Mouse (Mus musculus) mature B cell (primary cell): ENCODE results near the gene Kat8.
"Not testable (repeated sequence)": the region's sequence is repeated elsewhere in the genome, so short reads cannot be mapped to it uniquely, and the experiment has no call there.

ENCODE experiments used
- in situ Hi-C: fragments of 300-500 bp; cut with MboI; formaldehyde crosslinking; loops from 2 replicates; pipeline ENCODE4 v1.14.3; 2019

Kat8 gene

DNA sequence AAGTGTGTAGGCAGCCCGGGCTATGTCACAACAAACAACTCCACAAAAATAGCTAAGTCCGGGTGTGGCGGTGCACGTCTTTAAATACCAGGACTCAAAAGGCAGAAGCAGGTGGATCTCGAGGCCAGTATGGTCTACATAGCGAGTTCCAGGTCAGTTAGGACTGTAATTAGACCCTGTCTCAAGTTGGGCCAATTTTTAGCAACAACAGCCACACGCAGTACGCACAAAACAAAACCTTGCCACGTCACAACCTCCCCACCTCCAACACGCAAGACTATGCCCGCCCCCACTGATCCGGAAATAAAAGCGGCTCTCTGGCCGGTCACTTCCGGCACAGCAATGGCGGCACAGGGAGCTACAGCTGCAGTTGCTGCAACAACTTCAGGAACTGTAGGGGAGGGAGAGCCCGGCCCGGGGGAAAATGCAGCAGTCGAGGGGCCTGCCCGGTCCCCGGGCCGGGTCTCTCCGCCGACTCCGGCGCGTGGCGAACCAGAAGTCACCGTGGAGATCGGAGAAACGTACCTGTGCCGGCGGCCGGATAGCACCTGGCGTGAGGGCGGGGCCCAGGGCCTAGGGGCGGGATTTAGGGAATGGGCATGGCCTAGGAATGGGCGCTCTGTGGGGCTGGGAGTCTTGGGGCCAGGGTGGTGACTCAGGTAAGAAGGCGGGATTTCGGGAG, at the start of gene Kat8:
Gene Kat8 (plus strand): TSS at position 327 of the 682 bp plus-strand sequence.
- in situ Hi-C loops = no loop called here

DNA sequence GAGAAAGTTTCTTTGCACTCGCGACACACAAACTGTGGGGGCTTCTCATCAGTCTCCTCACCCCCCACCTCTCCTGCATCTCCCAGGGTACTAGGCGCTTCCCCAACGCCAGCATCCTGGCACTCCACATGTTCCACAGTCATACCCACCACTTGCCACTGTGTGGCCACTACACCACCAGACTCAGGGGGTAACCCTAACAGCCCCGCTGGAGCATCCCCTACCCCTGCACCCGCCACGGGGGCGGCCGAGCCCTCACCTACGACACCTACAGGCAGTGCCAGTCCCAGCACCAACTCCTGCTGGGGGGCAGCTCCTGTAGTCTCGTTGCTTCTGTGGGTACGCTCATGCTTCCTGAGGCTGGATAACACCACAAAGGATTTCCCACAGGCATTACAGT, 45.9 kb upstream of the Kat8 start:
- in situ Hi-C loops = no loop called here

DNA sequence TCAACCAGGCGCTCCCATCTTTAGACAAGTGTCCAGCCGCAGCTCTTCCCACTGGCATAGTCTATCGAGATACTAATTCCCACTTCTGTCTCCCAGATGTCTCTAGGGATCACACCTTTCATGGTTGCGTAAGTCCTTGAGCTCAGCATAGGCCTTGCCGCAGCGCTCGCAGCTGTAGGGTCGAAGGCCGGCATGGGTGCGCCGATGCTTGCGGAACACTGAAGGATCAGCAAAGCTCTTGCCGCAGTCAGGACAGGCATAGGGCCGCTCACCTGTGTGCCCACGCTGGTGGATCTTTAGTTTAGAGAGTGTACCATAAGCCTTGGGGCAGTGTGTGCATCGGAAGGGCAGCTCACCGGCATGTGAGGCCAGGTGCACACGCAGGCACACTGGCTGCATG, 44.7 kb upstream of the Kat8 start:
- in situ Hi-C loops = no loop called here

DNA sequence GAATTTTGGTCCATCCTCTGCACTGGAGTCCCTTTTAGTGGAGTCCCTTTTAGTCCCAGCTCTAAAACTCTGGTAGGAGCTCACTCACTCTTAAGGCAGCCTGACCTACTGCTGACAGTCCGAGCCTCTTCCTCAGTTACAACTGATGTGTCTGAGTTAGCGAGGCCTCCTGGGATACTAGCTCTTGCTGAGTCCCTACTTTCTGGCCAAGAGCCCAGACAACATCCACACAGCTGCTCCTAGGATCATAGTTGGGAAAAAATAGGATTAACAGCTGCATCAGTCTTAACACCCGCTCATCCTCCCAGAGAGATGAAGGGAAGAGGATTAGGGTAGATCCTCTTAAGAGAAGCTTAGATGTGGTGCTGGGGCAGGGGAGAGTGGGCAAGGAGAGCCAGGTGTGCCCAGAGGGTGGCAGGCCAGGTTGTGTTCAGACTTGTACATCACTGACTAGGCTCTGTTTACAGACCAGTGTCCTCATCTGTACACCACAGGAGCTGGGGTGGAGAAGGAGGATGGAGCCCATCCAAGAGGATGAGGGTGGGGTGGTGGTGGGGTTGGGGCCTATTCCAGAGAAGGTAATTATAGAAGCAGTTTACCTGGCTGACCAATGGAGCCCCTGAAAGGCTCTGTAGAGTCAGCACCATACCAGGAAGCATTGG, 43.0 kb upstream of the Kat8 start:
- in situ Hi-C loops = no loop called here

DNA sequence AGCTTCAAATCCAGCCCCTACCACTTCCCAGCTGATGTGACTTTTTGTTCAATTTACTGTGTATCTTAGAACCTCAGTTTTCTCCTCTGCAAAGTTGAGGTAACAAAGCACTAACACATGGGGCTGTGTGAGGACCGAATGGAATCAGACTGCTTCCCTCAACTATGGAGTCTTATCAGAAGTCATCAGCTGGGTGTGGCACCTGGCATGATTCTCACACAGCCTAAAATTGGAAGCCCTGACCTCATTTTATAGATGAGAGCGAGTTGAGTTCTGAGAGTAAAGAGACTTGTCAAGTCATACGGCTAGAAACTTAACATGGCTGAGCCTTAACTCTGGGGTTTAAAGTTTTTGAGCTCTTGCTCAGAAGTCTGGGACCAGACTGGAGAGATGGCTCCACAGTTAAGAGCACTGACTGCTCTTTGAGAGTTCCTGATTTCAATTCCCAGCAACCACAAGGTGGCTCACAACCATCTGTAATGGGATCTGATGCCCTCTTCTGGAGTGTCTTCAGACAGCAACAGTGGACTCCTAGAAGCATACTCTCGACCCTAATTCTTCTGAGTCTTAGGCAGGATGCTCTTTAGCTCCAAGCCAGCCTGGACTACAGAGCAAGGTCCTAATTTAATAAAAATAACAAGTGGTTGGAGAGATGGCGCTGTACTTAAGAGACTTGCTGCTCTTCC, 42.0 kb upstream of the Kat8 start:
- in situ Hi-C loops = no loop called here

DNA sequence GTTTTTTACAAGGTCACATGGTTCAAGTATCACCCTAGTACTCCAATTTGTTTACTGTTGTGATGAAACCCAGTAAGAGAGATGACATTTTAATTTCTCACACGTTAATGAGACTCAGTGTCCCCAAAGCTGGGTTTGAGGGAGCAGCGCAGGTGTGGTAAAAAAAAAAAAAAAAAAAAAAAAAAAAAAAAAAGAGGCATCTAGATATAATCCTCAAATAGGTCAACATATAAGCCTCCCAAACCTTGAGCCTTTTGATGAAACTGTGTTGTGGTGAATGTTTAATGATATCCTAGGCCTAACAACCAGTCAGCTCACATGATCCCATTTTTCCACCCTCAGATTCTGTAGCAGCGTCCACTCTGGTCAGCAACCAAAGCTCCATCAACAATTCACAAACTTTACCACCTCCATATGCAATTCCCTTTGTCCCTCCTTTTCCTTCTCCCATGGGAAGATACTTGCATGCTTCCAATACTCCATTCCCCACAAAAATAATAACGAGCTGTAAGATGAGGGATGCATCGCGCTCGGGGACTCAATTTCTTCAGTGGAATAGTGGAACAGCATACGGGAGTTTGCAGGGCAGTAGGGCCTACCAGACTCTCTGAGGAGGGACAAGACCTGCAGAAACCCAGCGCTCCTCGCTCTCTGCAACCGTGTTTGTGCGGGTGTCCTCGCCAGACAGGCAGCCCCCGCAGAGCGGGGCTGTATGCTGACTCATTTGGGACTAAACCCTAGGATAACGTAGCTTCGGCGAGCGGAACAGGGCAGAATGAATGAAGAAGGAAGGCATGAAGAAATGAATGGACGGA, 37.3 kb upstream of the Kat8 start:
- in situ Hi-C loops = no loop called here

DNA sequence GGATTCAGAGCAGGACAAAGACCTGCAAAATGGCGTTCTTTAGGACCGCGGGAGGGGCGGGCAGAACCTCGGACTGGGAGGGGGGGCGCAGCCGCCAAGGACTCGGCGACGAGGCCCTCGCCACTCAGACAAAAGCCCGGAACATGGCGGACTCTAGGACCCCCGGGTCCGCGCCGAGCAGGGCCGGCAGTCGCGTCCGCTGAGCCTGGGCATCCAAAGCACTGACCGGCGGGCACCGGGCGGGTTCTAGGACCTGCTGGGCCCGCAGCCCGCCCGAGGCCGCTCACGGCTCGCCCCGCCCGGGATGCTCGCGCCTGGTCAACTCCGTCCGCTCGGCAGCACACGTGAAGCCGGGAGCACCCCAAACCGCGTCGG, 36.7 kb upstream of the Kat8 start:
- in situ Hi-C loops = no loop called here

DNA sequence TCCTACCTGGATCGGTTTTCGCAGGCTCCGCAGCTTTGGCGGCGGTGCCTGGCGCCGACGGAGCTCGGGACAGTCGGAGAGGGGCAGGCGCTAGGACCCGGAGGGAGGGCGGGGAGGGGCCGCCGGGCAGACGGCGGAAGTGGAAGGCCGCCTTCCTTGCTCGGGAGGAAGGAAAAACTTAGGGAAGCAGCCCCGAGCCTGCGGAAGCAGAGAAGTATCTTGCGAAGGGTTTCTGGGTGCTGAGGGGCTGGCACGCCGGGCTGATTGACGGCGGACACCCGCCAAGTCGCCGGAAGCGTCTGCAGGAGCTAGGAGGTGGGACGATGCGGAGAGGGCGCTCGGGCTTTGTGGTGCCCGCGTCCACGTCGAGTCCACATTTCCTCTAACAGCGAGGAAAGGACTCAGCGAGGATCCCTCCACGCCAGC, 36.3 kb upstream of the Kat8 start, which contains the start of gene Zfp646:
Gene Zfp646 (plus strand): TSS at position 181 of the 426 bp plus-strand sequence.
- in situ Hi-C loops = no loop called here

DNA sequence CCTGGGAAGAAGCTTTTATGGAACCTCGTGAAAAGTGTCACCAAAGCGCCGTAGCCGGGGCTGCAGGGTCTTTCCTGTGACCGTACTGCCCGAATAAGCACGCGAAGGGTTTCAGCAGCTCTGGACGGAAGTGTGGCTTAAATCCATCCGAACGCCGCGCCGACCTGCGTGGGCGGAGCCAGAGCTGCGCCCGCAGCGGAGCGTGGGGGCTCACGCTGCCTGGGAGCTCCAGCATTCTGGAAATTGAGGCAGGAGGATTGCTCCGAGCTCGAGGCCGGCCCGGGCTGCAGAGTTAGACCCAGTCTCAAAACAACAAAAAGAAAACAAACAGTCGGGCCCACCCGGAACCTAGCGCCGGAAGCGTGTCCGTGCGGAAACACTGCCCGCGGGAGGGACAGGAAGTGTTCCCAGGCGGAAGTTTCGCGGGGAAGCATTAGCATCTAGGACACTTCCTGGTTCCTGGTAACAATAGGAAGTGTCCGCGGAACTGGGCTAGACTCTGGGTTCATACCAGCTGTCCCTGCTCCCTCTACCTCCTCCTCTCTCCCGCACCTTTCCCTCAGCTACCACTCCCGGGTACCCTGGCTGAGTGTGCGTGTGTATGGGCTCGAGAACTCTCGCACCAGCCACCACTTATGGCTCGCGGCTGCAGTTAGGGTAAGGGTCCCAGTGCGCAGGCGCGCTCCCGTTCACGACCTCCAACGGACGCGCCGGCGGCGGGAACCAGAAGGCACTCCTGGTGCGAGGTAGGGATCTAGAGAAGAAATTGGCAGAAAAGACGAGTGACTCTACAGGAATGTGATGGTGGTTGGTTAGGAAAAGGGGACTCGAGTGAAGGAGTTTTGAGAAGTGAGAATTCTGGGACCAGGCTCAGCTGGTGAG, 35.6 kb upstream of the Kat8 start, which contains the start of gene Zfp668:
Gene Zfp668 (minus strand): TSS at position 362 of the 882 bp plus-strand sequence.
- in situ Hi-C loops = no loop called here

DNA sequence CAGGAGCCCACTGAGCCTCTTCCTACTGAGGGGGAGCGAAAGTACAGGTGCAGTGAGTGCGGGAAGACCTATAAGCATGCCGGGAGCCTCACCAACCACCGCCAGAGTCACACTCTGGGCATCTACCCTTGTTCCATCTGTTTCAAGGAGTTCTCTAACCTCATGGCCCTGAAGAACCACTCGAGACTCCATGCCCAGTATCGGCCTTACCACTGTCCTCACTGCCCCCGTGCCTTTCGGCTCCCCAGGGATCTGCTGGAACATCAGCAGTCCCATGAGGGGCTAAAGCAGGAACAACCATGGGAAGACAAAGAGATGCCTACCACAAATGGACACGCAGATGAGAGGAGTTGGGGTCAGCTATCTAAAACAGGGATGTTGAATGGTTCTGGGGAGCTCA, 33.0 kb upstream of the Kat8 start:
- in situ Hi-C loops = no loop called here

DNA sequence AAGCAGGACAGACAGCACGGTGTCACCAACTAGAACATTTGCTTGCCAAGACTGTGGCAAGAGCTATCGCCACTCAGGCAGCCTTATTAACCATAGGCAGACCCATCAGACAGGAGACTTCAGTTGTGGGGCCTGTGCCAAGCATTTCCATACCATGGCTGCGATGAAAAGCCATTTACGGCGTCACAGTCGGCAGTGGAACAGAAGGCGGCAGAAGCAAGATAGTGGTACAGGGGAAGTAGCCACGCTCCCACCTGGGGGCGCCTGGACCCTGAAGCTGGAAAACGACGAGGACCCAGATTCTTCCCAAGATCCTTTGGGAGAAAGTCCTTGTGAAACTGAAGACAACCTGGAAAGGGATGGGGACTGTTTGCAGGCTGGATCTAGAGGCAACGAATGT, 31.9 kb upstream of the Kat8 start:
- in situ Hi-C loops = no loop called here

DNA sequence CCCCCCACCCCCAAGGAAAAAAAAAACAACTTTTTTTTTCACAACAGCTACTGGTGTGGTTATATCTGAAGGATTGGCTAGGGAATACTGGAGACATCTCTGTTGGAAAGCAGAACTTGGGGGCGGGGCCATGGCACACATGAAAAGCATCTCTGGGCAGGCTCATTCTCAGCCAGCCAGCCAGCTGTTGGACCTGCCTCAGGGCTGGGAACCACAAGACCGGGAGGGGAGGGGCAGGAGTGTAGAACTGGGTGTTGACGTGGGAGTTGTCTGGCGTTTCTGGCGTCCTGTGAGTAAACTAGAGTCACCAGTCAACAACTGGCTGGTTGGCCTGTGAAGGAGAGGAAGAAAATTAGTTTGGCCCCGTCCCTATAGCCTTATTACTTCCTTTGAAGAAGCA, 26.4 kb upstream of the Kat8 start:
- in situ Hi-C loops = no loop called here

DNA sequence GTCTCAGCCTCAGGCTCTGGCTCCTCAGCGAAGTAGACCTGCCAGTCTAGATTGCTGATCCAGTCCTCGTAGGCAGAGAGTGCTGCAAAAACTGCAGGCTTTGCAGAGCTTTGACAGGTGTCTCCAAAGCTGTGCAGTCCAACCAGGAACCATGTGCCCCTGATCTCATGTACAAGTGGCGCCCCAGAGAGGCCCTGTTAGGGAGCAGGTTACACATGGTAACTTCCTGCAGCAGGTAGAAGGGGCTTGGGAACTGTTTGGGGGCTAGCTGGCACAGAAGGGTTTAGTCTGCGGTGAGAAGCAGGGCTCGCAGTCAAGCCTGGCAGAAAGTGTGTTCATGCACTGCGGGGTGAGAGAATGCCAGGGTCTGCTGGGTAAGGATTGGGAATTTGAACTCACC, 25.8 kb upstream of the Kat8 start:
- in situ Hi-C loops = no loop called here

DNA sequence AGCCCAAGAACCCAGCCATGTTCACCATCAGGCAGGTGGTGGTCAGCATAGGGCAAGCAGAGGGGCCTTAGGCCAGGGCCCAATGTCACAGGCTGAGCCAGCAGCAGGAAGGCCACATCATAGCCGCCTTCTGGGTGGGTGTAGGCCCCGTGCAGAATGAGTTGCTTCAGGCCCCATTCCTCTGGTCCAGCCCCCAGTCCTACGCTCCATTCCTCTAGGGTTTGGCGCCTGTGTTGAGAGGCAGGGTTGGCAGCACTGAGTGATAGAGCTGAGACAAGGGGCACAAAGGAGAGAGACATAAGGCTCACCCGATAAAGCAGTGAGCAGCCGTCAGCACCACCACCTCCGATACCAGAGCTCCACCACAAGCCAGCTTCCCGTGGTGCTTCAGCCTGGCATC, 25.1 kb upstream of the Kat8 start:
- in situ Hi-C loops = no loop called here

DNA sequence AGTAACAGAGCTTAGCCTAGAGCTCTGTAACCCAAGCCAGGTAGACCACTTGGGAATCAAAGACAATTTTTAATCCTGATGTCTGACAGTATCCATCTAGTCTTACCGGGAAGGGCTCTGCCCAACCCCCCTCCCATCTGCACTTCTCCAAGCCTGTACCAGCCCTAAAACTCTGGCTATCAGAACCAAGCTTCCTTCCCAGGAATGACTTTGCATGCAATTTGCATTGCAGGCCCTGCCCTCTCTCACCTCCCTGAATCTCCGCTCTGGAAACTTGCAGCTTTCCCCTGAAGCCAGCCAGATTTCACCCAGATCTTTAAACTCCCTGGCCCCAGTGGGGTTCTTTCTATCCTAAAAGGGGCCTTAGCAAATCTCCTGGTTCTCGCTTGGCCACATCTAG, 24.5 kb upstream of the Kat8 start:
- in situ Hi-C loops = no loop called here

DNA sequence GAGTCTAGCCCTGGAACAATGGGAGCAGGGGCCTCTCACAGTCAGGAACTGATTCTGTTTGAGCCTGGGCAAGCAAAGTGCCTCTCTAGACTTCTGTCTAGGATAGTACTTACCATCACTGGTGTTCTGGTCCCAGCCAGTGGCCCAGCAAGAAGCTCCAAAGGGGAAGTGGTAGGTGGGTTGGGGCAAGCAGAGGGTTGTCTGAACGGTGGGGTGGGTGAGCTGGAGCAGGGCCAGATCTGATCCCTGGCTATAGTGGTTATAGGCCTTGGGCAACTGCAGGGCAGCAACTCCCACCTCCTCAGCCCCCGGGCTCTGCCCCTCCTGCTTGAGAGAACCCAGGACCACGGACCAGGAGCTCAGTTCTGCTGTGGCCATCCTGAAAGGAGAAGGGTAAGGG, 23.5 kb upstream of the Kat8 start:
- in situ Hi-C loops = no loop called here

DNA sequence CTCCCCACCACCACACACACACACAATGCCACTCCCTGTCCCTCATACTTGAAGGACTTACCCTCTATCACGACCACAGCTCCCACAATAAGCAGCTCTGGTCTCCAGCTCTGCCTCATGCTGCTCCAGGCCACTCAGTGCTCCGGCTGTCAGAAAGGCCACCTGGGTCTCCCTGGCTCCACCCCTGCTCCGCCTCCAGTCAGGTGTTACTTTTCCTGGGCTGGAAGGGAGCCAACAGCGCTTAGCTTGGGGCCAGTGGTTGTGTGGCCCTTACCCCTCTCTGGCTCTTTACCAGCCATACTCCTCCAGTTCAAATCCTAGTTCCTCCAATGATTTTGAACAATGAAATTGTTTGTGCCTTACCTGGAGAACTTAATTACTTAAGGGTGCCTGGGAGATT, 21.5 kb upstream of the Kat8 start, which contains the start of gene Prss53:
Gene Prss53 (minus strand): TSS at position 173 of the 400 bp plus-strand sequence.
- in situ Hi-C loops = no loop called here

DNA sequence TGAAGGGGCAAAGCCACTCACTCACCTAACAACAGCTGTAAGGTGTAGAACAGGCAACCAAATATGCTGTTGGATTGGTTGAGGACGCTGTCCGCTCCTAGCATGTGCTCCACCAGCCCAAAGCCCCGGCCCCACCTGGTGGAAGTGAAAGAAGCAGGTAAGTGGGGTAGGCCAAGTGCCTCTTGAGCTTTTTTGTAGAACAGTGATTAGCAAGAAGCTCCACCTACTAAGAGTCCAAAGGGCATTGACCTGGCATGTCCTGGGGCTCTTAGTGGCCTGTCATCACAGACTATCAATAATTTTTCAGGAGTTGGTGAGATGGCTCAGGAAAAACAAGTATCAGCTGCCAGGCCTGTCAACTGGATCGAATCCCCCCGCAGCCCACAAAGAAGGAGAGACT, 17.8 kb upstream of the Kat8 start:
- in situ Hi-C loops = no loop called here

DNA sequence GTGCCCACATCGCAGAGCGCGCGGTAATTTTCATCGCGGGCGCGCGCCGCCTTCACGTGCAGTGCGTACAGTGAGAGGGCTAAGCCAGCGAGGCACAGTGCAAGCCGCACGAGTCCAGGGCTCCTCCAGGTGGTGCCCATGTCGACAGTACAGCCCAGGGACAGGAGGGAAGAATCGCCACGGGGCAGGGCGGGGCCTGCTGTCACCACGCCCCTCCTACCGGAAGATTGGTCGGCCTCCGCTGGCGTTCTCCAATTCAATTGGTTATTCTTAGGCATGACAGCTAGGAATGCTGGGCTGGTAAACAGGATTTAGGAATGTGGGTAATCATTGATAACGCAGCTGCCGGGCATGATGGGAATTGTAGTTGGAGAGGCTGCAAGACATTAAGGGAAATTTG, 16.9 kb upstream of the Kat8 start, which contains the start of the genes Gm21974 and Vkorc1:
Gene Gm21974 (minus strand): TSS at position 13 of the 400 bp plus-strand sequence.
Gene Vkorc1 (minus strand): TSS at position 176 of the 400 bp plus-strand sequence.
- in situ Hi-C loops = no loop called here

DNA sequence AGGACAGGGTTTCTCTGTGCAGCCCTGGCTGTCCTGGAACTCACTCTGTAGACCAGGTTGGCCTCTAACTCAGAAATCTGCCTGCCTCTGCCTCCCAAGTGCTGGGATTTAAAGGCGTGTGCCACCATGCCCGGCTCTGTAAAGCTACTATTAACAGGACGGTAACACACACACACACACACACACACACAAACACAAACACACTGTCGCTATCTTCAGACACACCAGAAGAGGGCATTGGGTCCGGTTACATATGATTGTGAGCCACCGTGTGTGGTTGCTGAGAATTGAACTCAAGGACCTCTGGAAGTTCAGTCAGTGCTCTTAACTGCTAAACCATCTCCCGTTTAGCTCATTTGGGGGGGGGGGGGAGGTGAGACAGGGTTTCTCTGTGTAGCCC, 16.4 kb upstream of the Kat8 start:
- in situ Hi-C loops = not testable (repeated sequence)

DNA sequence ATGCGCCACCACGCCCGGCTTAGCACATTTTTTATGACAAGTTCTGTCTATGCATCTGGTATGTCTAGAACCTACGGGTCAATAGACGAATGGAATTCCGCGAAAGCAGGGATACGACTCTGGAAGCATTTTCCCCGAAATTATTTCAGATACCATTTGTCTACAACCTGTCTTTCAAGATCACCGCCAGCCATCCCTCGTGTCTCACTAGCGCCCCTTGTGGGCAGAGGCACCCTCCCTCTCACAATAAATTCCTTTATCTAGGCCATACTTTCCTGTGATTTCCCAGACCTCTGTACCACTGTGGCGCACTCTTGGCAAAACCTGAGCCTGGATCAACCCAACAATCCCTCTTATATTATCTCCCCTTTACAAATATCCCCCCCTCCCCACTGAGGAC, 15.9 kb upstream of the Kat8 start:
- in situ Hi-C loops = no loop called here
